Mouse (Mus musculus) thymus, adult 2 months (tissue): Measurements from ENCODE around the gene A630001G21Rik.

ENCODE experiments used
- CTCF ChIP-seq: fragments of 200-500 bp; IDR thresholded peaks from 2 replicates; pipeline ENCODE4 v1.5.1; 2012; ENCODE audit warnings: mild to moderate bottlenecking, control low read depth, low read length, moderate library complexity, borderline replicate concordance; ENCODE audit not compliant: control insufficient read depth, poor library complexity, insufficient read depth; ENCODE audit errors: extremely low read depth
- POLR2A ChIP-seq: fragments of 200-500 bp; IDR thresholded peaks from 2 replicates; pipeline ENCODE4 v1.6.1; 2012; ENCODE audit warnings: mild to moderate bottlenecking, low read length, control low read depth, moderate library complexity; ENCODE audit not compliant: control insufficient read depth, poor library complexity, insufficient read depth; ENCODE audit errors: extremely low read depth

DNA sequence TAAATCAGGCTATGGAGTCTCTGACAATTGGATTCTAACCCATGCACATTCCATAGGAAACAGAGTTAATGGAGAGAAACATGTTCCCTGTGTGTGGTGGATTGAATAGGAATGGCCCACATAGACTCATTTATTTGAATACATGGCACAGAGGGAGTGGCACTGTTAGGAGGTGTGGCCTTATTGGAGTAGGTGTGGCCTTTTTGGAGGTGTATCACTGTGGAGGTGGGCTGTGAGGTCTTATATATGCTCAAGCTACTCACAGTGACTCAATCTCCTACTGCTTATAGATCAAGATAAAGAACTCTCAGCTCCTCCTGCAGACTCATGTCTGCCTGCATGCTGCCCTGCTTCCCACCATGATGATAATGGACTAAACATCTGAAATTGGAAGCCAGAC lies 63.9 kb downstream of the A630001G21Rik start:
- TF ChIP-seq CTCF (no peak), POLR2A (no peak)
